Mouse (Mus musculus) heart, postnatal 25 days (tissue): ENCODE data around the gene Apeh. TPM values are rescaled to one million over a fixed set of nuclear protein-coding genes. Genes with fewer than 3 reads are reported as not detected.
"Not testable (repeated sequence)": the region's sequence is repeated elsewhere in the genome, so short reads cannot be mapped to it uniquely, and the experiment has no call there.

Experiments used
- DNase-seq: peaks from one replicate; pipeline ENCODE4 v3.0.0; 2022; ENCODE audit warnings: low spot score
- intact Hi-C: fragments of 180-260 bp; cut with DNase I; formaldehyde crosslinking; loops from one replicate; pipeline ENCODE4 v1.15.1; 2025
- total RNA-seq, 2 experiments: library from RNA; stranded (reverse); gene quantifications; 2 replicates each; pipeline ENCODE4 v1.2.3; 2021

Gene Apeh
- total RNA-seq = 10 to 100 TPM; 43.1 to 45.4 TPM

GRCm38 (mm10) chr9:108094184-108094941, at the start of gene Apeh:
TSS of gene Apeh (minus strand) at chr9:108094606.
- intact Hi-C loops = loop anchor here (2.0 kb wide), 1 partner anchor 106 kb away; no protein-coding TSS in a partner anchor
- peak; percentile 91 for DNase-seq

- intact Hi-C loops = no loop called here
- DNase-seq = no peak
Measured at GRCm38 (mm10) chr9:108143470-108143869, 49.1 kb upstream of the Apeh start.

- DNase-seq = no peak
- intact Hi-C loops = no loop called here
Measured at GRCm38 (mm10) chr9:108141387-108141786, 47.0 kb upstream of the Apeh start.

- DNase-seq = no peak
- intact Hi-C loops = no loop called here
Measured at GRCm38 (mm10) chr9:108139963-108140695, 45.7 kb upstream of the Apeh start.

GRCm38 (mm10) chr9:108139169-108139962, 45.0 kb upstream of the Apeh start:
- intact Hi-C loops = no loop called here
- DNase-seq = no peak

- no peak for DNase-seq
- intact Hi-C loops = no loop called here
Measured at GRCm38 (mm10) chr9:108138118-108138517, 43.7 kb upstream of the Apeh start.

- no peak for DNase-seq
- intact Hi-C loops = loop anchor here (2.0 kb wide), 1 partner anchor 147 kb away; no protein-coding TSS in a partner anchor
Measured at GRCm38 (mm10) chr9:108137523-108137922, 43.1 kb upstream of the Apeh start.

- intact Hi-C loops = loop anchor here (1.0 to 2.0 kb wide), 2 partner anchors 61 to 148 kb away; no protein-coding TSS in a partner anchor
- DNase-seq = no peak
Measured at GRCm38 (mm10) chr9:108136930-108137462, 42.6 kb upstream of the Apeh start.

GRCm38 (mm10) chr9:108136225-108136624, 41.8 kb upstream of the Apeh start:
- intact Hi-C loops = loop anchor here (1.0 to 2.0 kb wide), 2 partner anchors 62 to 149 kb away; no protein-coding TSS in a partner anchor
- no peak for DNase-seq

- DNase-seq = not testable (repeated sequence)
- intact Hi-C loops = loop anchor here (1.0 to 2.0 kb wide), 3 partner anchors 39 to 149 kb away; no protein-coding TSS in a partner anchor
Measured at GRCm38 (mm10) chr9:108135679-108136078, 41.3 kb upstream of the Apeh start.

GRCm38 (mm10) chr9:108133478-108133877, 39.1 kb upstream of the Apeh start:
- intact Hi-C loops = no loop called here
- no peak for DNase-seq

- DNase-seq = no peak
- intact Hi-C loops = no loop called here
Measured at GRCm38 (mm10) chr9:108132373-108132772, 38.0 kb upstream of the Apeh start.

GRCm38 (mm10) chr9:108131502-108131901, 37.1 kb upstream of the Apeh start:
- intact Hi-C loops = no loop called here
- DNase-seq = no peak

GRCm38 (mm10) chr9:108129042-108129948, 34.9 kb upstream of the Apeh start:
- DNase-seq = no peak
- intact Hi-C loops = no loop called here

- intact Hi-C loops = no loop called here
- DNase-seq = no peak
Measured at GRCm38 (mm10) chr9:108128248-108128647, 33.8 kb upstream of the Apeh start.

- DNase-seq = no peak
- intact Hi-C loops = no loop called here
Measured at GRCm38 (mm10) chr9:108126436-108127180, 32.2 kb upstream of the Apeh start.

GRCm38 (mm10) chr9:108125731-108126130, 31.3 kb upstream of the Apeh start:
- no peak for DNase-seq
- intact Hi-C loops = no loop called here

GRCm38 (mm10) chr9:108123916-108124315, 29.5 kb upstream of the Apeh start:
- intact Hi-C loops = no loop called here

More at GRCm38 (mm10) chr9:108123916-108124315, 29.5 kb upstream of the Apeh start:
- DNase-seq = no peak
